Mouse (Mus musculus) heart, embryonic 12.5 days (tissue): ENCODE data around the gene Evi5l. TPM values are rescaled to one million over a fixed set of nuclear protein-coding genes. Genes with fewer than 3 reads are reported as not detected.

Experiments used
- ATAC-seq: fragments of 200-750 bp; cut with Nextera tagmentation; 2 replicates; pipeline ENCODE4 v1.8.0; 2017; ENCODE audit warnings: moderate TSS enrichment, moderate library complexity; ENCODE audit not compliant: insufficient number of reproducible peaks, low FRiP score
- H3K27ac ChIP-seq: fragments of 300-500 bp; sonication (generic); 2 replicates; pipeline ENCODE4 v1.5.1; 2016; ENCODE audit warnings: mild to moderate bottlenecking, moderate library complexity; ENCODE audit not compliant: poor library complexity, severe bottlenecking
- H3K27me3 ChIP-seq: fragments of 300-500 bp; sonication (generic); replicated peaks from 2 replicates; pipeline ENCODE4 v1.6.1; 2016; ENCODE audit warnings: mild to moderate bottlenecking, moderate library complexity
- H3K36me3 ChIP-seq: fragments of 300-500 bp; sonication (generic); 2 replicates; pipeline ENCODE4 v1.6.1; 2016; ENCODE audit warnings: mild to moderate bottlenecking, moderate library complexity
- H3K4me1 ChIP-seq: fragments of 300-500 bp; sonication (generic); replicated peaks from 2 replicates; pipeline ENCODE4 v1.6.1; 2016; ENCODE audit warnings: mild to moderate bottlenecking
- H3K4me2 ChIP-seq: fragments of 300-500 bp; sonication (generic); 2 replicates; pipeline ENCODE4 v1.6.1; 2016; ENCODE audit warnings: mild to moderate bottlenecking, moderate library complexity
- H3K4me3 ChIP-seq: fragments of 300-500 bp; sonication (generic); 2 replicates; pipeline ENCODE4 v1.5.1; 2016; ENCODE audit warnings: mild to moderate bottlenecking
- H3K9ac ChIP-seq: fragments of 300-500 bp; sonication (generic); 2 replicates; pipeline ENCODE4 v1.6.1; 2016; ENCODE audit warnings: mild to moderate bottlenecking, moderate library complexity
- H3K9me3 ChIP-seq: fragments of 300-500 bp; sonication (generic); replicated peaks from 2 replicates; pipeline ENCODE4 v1.6.1; 2016; ENCODE audit warnings: mild to moderate bottlenecking, moderate library complexity
- WGBS: fragments of 180-500 bp; shearing (Covaris S2); methylation state at CpG from one replicate; pipeline ENCODE4 v1.1.7; 2016; 5-methylcytosine and 5-hydroxymethylcytosine counted together
- polyA plus RNA-seq: library from polyadenylated mRNA; unstranded; fragments of >200 nt; fragmentation: Nextera tagmentation; extraction: Ambion mirVana; gene quantifications from 2 replicates; pipeline ENCODE4 v1.2.1, GENCODE M21; 2016

Gene Evi5l
- polyA plus RNA-seq, 1 experiment from 2014 or later, result 15.2 TPM

DNA sequence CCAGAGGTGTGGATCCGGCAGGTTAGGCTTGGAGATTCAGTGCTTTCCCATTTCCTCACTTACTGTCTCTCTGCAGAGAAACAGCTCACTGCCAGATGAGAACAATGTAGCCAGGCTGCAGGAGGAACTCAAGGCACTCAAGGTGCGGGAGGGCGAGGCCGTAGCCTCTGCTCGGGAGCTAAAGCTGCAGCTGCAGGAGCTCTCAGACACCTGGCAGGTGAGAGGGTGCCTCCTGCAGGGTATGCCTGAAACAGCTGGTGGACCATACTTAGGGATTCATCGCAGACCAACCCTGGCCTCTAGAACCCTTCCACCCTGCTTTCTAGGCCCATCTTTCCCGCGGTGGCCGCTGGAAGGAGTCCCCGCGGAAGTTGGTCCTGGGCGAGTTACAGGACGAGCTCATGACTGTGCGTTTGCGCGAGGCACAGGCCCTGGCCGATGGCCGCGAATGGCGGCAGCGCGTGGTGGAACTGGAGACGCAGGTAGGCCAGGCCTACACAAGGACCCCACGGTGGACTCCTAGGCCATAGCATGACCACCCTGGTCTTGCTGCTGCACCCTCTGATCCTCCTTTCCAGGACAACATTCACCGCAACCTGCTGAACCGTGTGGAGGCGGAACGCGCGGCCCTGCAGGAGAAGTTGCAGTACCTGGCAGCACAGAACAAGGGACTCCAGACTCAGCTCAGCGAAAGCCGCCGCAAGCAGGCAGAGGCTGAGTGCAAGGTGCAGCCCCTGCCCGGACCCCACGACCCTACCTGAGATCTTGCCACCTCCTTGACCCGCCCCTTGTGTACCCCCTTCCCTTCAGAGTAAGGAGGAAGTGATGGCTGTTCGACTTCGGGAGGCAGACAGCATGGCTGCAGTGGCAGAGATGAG lies 39.1 kb downstream of the Evi5l start:
- peaks cover 65% of the 10 kb centered on the region for H3K27me3 ChIP-seq
- no peaks in the 10 kb centered on the region for H3K36me3 ChIP-seq
- no peak for ATAC-seq
- no peak overlapping the region for H3K27ac ChIP-seq
- H3K4me3 ChIP-seq, result peak overlapping the region; percentile 29
- H3K4me2 ChIP-seq, result peak overlapping the region; percentile 61
- 0 out of 2 replicates have a peak overlapping the region, but pooled peaks have one; percentile 23 for H3K9ac ChIP-seq
- 10% methylated on average over 38 of the region's 38 CpGs for WGBS
- peaks cover 5% of the 10 kb centered on the region; the same call in 1 of the 2 replicates for H3K9me3 ChIP-seq
- peaks cover 18% of the 10 kb centered on the region for H3K4me1 ChIP-seq

DNA sequence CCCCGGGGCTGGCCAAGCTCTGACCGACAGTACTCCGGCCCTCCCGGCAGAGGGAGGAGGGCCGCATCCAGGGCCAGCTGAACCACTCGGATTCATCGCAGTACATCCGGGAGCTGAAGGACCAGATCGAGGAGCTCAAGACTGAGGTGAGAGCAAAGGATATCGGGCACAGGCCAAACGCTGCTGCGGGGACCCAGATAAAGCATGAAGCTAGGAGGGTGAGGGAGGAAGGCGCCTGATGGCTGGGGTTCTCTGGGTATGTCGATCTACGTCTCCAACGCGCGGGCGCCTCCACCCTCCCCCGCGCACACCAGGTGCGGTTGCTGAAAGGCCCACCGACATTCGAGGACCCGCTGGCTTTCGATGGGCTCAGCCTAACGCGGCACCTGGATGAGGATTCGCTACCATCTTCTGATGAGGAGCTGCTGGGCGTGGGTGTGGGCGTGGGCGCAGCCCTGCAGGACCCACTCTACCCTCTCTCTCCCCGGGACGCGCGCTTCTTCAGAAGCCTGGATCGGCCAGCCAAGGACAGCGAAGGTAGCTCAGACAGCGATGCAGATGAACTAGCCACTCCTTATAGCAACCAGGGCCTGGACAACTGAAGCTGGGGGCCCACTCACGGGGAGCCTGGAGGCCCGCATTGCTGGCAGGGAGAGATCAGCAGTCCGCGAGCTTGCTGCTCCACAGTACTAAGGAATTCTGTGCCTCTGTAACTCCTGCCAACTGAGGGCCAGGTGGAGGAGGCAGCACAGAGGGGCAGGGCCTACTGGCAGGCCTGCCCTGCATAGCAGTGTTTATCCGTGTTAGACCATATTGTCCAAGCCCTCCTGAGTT lies 40.0 kb downstream of the Evi5l start:
- Histone ChIP-seq H3K27me3 (peaks cover 73% of the 10 kb centered on the region), H3K4me3 (peak overlapping the region; percentile 29), H3K9ac (peak overlapping the region; percentile 23)

DNA sequence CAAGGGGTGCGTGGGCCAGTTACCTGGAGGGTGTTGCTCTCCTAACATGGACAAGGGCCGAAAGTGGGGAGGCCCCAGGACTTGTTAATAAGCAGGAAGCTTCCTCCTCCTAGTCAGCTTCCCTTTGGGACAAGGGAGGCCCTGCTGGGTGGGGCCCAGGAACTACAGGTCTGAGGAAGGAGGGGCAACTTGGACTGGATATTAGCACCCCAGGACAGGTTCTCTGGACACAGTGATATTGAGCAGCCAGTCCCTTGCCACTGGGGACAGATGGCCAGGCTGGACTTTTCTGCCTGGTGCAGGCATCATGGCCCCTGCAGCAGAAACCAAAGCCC lies 40.6 kb downstream of the Evi5l start:
- H3K4me2 ChIP-seq, result peak overlapping the region; percentile 61
- peaks cover 5% of the 10 kb centered on the region; the same call in 1 of the 2 replicates for H3K9me3 ChIP-seq
- H3K27me3 ChIP-seq, result peaks cover 79% of the 10 kb centered on the region
- ATAC-seq, result 0 out of 2 replicates have a peak, but pooled peaks have one; percentile 7
- WGBS, result 49% methylated on average over 2 of the region's 2 CpGs
- 0 out of 2 replicates have a peak overlapping the region, but pooled peaks have one; percentile 23 for H3K9ac ChIP-seq
- no peak overlapping the region for H3K27ac ChIP-seq
- no peaks in the 10 kb centered on the region for H3K36me3 ChIP-seq
- no peak overlapping the region for H3K4me3 ChIP-seq
- H3K4me1 ChIP-seq, result peaks cover 18% of the 10 kb centered on the region

More for the DNA sequence above, 40.0 kb downstream of the Evi5l start:
- H3K36me3 ChIP-seq, result no peaks in the 10 kb centered on the region
- no peak overlapping the region for H3K27ac ChIP-seq
- peaks cover 5% of the 10 kb centered on the region; the same call in 1 of the 2 replicates for H3K9me3 ChIP-seq
- 0 out of 2 replicates have a peak, but pooled peaks have one; percentile 20 for ATAC-seq
- H3K4me1 ChIP-seq, result peaks cover 18% of the 10 kb centered on the region
- peak overlapping the region; percentile 61 for H3K4me2 ChIP-seq
- WGBS, result 9% methylated on average over 44 of the region's 44 CpGs

GRCm38 (mm10) chr8:4211097-4211496 lies 44.7 kb downstream of the Evi5l start:
- Histone ChIP-seq H3K36me3 (no peaks in the 10 kb centered on the region), H3K4me1 (peaks cover 33% of the 10 kb centered on the region), H3K4me3 (no peak overlapping the region), H3K9ac (no peak overlapping the region), H3K27ac (no peak overlapping the region), H3K4me2 (no peak overlapping the region), H3K9me3 (peaks cover 5% of the 10 kb centered on the region; the same call in 1 of the 2 replicates), H3K27me3 (peaks cover 77% of the 10 kb centered on the region)
- WGBS, result 72% methylated on average over 6 of the region's 6 CpGs
- no peak for ATAC-seq

GRCm38 (mm10) chr8:4212809-4213209 lies 46.4 kb downstream of the Evi5l start:
- Histone ChIP-seq H3K36me3 (no peaks in the 10 kb centered on the region), H3K27me3 (peaks cover 77% of the 10 kb centered on the region), H3K27ac (no peak overlapping the region), H3K9me3 (peaks cover 5% of the 10 kb centered on the region; the same call in 1 of the 2 replicates), H3K4me3 (peak overlapping the region; percentile 42), H3K4me1 (peaks cover 37% of the 10 kb centered on the region), H3K4me2 (peak overlapping the region; percentile 80), H3K9ac (peak overlapping the region; percentile 46; the same call in 1 of the 2 replicates)
- peak; percentile 24 for ATAC-seq
- under 1% methylated on average over 25 of the region's 25 CpGs for WGBS

- Histone ChIP-seq H3K9ac (peak overlapping the region; percentile 46; the same call in 1 of the 2 replicates), H3K27me3 (peaks cover 77% of the 10 kb centered on the region), H3K4me2 (peak overlapping the region; percentile 80), H3K36me3 (no peaks in the 10 kb centered on the region), H3K4me1 (peaks cover 37% of the 10 kb centered on the region), H3K9me3 (peaks cover 5% of the 10 kb centered on the region; the same call in 1 of the 2 replicates), H3K27ac (no peak overlapping the region), H3K4me3 (peak overlapping the region; percentile 42)
- WGBS, result 4% methylated on average over 18 of the region's 18 CpGs
- peak; percentile 60 for ATAC-seq
These were observed 47.0 kb downstream of the Evi5l start for GRCm38 (mm10) chr8:4213210-4214005.

- H3K9me3 ChIP-seq, result peaks cover 4% of the 10 kb centered on the region; the same call in 1 of the 2 replicates
- peaks cover 81% of the 10 kb centered on the region for H3K27me3 ChIP-seq
- peak overlapping the region; percentile 42 for H3K4me3 ChIP-seq
- peak; percentile 60 for ATAC-seq
- WGBS, result 4% methylated on average over 33 of the region's 33 CpGs
- H3K27ac ChIP-seq, result no peak overlapping the region
- no peaks in the 10 kb centered on the region for H3K36me3 ChIP-seq
- H3K4me2 ChIP-seq, result peak overlapping the region; percentile 80
- H3K9ac ChIP-seq, result 0 out of 2 replicates have a peak overlapping the region, but pooled peaks have one; percentile 16
- H3K4me1 ChIP-seq, result peaks cover 37% of the 10 kb centered on the region
These were observed 47.9 kb downstream of the Evi5l start for GRCm38 (mm10) chr8:4214006-4214980.

DNA sequence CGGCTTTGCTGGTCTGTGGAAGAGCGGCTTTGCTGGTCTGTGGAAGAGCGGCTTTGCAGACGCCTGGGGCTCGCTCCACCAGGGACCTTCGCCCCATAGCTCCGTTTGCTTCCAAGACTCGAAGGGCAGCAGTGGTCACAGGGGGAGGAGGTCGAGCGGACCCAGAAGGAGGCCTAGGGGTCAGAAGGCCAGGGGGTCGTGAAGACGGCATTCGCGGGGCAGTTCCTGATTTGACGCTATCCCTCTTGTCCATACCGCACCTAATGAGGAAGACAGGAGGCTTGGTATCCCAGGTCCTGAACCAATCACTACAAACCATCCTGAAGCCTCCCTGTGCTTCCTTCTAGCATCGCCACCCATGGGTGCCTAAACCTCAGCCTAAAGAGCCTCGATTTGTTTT lies 49.9 kb downstream of the Evi5l start:
- Histone ChIP-seq H3K4me1 (peaks cover 37% of the 10 kb centered on the region), H3K27me3 (peaks cover 88% of the 10 kb centered on the region), H3K36me3 (no peaks in the 10 kb centered on the region), H3K9ac (peak overlapping the region; percentile 63; the same call in 1 of the 2 replicates), H3K4me3 (peak overlapping the region; percentile 56), H3K9me3 (no peaks in the 10 kb centered on the region), H3K4me2 (peak overlapping the region; percentile 95), H3K27ac (no peak overlapping the region)
- ATAC-seq, result no peak
- WGBS, result 8% methylated on average over 18 of the region's 18 CpGs

GRCm38 (mm10) chr8:4216791-4217621 lies 50.6 kb downstream of the Evi5l start, which contains the start of gene Prr36:
TSS of gene Prr36 (minus strand) at chr8:4217459.
- no peaks in the 10 kb centered on the region for H3K9me3 ChIP-seq
- ATAC-seq, result peak; percentile 52; the same call in 1 of the 2 replicates
- peak within 1 kb of the TSS; percentile 63 for H3K9ac ChIP-seq
- peak within 1 kb of the TSS; percentile 56 for H3K4me3 ChIP-seq
- WGBS, result 1% methylated on average over 44 of the region's 44 CpGs
- no peaks in the 10 kb centered on the region for H3K36me3 ChIP-seq
- H3K4me2 ChIP-seq, result peak within 1 kb of the TSS; percentile 95
- peaks cover 37% of the 10 kb centered on the region for H3K4me1 ChIP-seq
- H3K27ac ChIP-seq, result no peak within 1 kb of the TSS
- peaks cover 87% of the 10 kb centered on the region for H3K27me3 ChIP-seq
